Mouse (Mus musculus): ENCODE measurements at regions not wholly inside any gene's neighbourhood (a gene's known extent, or its start where the extent isn't known, plus 50 kb on each side); places are given as distances from the start of the nearest gene placed in this dataset.
"Not testable (repeated sequence)": the region's sequence is repeated elsewhere in the genome, so short reads cannot be mapped to it uniquely, and the experiment has no call there.

GRCm38 (mm10) chr6:3201507-3201906 lies 197.9 kb downstream of the Samd9l start:
- not testable (repeated sequence) for ATAC-seq (ENCODE audit: low FRiP score, low read depth); H3K9ac ChIP-seq; H3K9me3 ChIP-seq; H3K36me3 ChIP-seq; H3K4me2 ChIP-seq (replicated peaks); H3K27ac ChIP-seq; H3K4me1 ChIP-seq; H3K4me3 ChIP-seq; H3K27me3 ChIP-seq (replicated peaks)
- WGBS = 55% methylated on average over 12 of the region's 12 CpGs

- Histone ChIP-seq H3K27me3 (replicated peaks) (no peaks in the 10 kb centered on the region), H3K9ac (no peak overlapping the region), H3K27ac (no peak overlapping the region), H3K9me3 (0 out of 2 replicates have a peak, but pooled peaks cover 9% of the 10 kb centered on the region), H3K4me3 (no peak overlapping the region), H3K36me3 (no peaks in the 10 kb centered on the region), H3K4me2 (replicated peaks) (no peak overlapping the region), H3K4me1 (no peaks in the 10 kb centered on the region)
- 63% methylated on average over 33 of the region's 33 CpGs for WGBS
- ATAC-seq (ENCODE audit: low FRiP score, low read depth) = no peak
Measured at GRCm38 (mm10) chr6:3201107-3201506, 198.3 kb downstream of the Samd9l start.

DNA sequence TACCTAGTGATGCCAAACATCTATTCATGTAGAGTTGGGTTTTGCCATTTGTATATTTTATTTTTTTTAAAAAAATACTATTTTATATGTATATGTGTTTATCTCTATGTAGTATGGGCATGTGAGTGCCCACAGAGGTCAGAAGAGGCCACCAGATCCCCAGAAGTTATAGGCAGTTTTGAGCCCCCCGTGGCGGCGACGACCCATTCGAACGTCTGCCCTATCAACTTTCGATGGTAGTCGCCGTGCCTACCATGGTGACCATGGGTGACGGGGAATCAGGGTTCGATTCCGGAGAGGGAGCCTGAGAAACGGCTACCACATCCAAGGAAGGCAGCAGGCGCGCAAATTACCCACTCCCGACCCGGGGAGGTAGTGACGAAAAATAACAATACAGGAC lies 198.8 kb downstream of the Samd9l start:
- WGBS = 86% methylated on average over 18 of the region's 18 CpGs
- not testable (repeated sequence) for H3K27me3 ChIP-seq (replicated peaks); ATAC-seq (ENCODE audit: low FRiP score, low read depth); H3K9ac ChIP-seq; H3K4me2 ChIP-seq (replicated peaks); H3K4me1 ChIP-seq; H3K27ac ChIP-seq; H3K9me3 ChIP-seq; H3K4me3 ChIP-seq; H3K36me3 ChIP-seq

DNA sequence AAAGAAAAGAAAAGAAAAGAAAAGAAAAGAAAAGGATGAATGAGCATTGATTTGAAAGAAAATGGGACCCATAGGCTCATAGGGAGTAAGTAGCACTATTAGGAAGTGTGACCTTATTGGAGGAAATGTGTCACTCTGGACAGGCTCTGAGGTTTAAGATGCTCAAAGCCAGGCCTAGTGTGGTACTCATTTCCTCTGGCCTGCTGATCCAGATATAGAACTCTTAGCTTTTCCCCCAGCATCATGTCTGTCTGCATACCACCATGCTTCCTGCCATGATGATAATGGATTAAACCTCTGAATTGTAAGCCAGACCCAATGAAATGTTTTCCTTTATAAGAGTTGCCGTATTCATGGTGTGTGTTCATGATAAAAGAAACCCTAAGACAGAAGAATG lies 206.9 kb downstream of the Samd9l start:
- not testable (repeated sequence) for H3K27me3 ChIP-seq (replicated peaks)
- 55% methylated on average over 1 of the region's 1 CpGs for WGBS
- 0 out of 2 replicates have a peak, but pooled peaks have one; percentile 48 for ATAC-seq (ENCODE audit: low FRiP score, low read depth)

DNA sequence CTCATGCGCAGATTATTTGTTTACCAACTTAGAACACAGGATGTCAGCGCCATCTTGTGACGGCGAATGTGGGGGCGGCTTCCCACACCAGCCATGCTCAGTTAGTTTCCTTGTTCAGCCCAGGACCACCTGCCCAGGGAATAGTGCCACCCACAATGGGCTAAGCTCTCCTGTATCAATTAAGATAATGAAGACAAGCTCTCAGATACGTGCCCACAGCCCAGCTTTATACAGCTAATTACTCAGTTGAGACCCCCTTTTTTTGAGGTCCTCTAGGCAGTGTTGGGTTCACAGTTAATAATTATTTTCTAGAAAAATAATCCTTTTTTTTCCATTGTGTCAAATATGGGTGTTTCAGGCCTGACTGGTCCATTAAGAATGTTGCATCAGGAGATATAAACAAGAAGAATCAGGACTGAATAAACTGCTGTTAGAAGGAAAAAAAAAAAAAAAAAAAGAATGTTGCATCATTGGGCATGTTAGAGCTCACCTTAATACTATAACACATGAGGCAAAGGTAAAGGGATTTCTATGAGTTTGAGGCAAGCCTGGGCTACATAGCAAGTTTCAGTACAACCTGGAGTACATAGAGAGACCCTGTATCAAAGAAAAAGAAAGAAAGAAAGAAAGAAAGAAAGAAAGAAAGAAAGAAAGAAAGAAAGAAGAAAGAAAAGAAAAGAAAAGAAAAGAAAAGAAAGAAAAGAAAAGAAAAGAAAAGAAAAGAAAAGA lies 207.5 kb downstream of the Samd9l start:
- not testable (repeated sequence) for H3K36me3 ChIP-seq; H3K4me1 ChIP-seq; H3K27me3 ChIP-seq (replicated peaks); H3K9ac ChIP-seq; H3K9me3 ChIP-seq; H3K27ac ChIP-seq; H3K4me3 ChIP-seq; H3K4me2 ChIP-seq (replicated peaks)
- WGBS = 84% methylated on average over 6 of the region's 6 CpGs
- 0 out of 2 replicates have a peak, but pooled peaks have one; percentile 58 for ATAC-seq (ENCODE audit: low FRiP score, low read depth)

More for the DNA sequence above, 206.9 kb downstream of the Samd9l start:
- H3K36me3 ChIP-seq; H3K4me3 ChIP-seq; H3K4me1 ChIP-seq; H3K4me2 ChIP-seq (replicated peaks); H3K27ac ChIP-seq; H3K9ac ChIP-seq: not testable (repeated sequence)
- peaks cover 12% of the 10 kb centered on the region for H3K9me3 ChIP-seq

DNA sequence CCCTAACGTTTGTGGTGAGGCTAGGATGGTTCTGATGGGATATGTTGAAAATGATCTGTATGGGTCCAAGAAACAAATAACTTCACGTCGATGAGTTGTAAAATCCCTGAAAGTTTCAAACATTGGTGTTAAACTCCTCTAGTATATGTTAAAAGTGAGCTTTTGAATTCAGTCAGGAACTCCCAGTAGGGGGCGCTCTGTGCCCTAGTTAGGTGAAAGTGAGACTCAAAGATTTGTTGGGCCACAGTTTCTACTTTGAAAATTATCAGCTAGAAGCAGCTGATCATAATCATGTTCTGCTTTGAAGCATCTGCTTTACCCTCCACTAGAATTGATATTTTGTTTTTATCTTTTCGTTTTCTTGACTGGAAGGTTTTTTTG lies 215.6 kb downstream of the Samd9l start:
- H3K27me3 ChIP-seq (replicated peaks) = peaks cover 4% of the 10 kb centered on the region; the same call in 1 of the 2 replicates
- no peak overlapping the region for H3K4me3 ChIP-seq
- ATAC-seq (ENCODE audit: low FRiP score, low read depth) = no peak
- H3K4me1 ChIP-seq = no peaks in the 10 kb centered on the region
- no peak overlapping the region for H3K4me2 ChIP-seq (replicated peaks)
- H3K9ac ChIP-seq = no peak overlapping the region
- no peak overlapping the region for H3K27ac ChIP-seq
- H3K36me3 ChIP-seq = no peaks in the 10 kb centered on the region
- peaks cover 19% of the 10 kb centered on the region for H3K9me3 ChIP-seq
- 41% methylated on average over 5 of the region's 5 CpGs for WGBS

GRCm38 (mm10) chr6:3182889-3183818 lies 216.2 kb downstream of the Samd9l start:
- ATAC-seq (ENCODE audit: low FRiP score, low read depth) = peak; percentile 80
- Histone ChIP-seq H3K9ac (no peak overlapping the region), H3K4me1 (no peaks in the 10 kb centered on the region), H3K9me3 (peaks cover 19% of the 10 kb centered on the region), H3K4me2 (replicated peaks) (peak overlapping the region; percentile 29), H3K27me3 (replicated peaks) (peaks cover 4% of the 10 kb centered on the region; the same call in 1 of the 2 replicates), H3K36me3 (no peaks in the 10 kb centered on the region), H3K4me3 (peak overlapping the region; percentile 0; the same call in 1 of the 2 replicates), H3K27ac (no peak overlapping the region)
- WGBS = 45% methylated on average over 33 of the region's 33 CpGs

DNA sequence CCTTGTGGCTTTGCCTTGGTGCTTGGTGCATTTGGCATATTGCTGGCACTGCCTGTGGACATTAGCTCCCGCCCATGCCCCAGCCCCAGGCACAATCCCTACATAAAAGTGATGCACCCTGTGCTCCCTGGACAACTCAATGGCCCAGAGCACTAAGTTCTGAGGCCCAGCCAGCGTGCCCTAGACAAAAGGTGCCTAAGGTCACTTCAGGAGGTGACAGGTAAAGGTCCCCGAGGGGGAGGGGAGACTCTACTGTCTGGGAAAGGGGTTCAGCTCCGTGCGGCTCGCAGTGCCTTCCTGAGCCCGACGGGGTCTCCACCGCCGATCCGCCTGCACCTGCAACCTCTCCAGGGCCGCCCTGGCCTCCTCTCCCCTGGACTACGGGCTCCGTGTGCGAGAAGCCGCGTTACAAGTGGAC lies 216.9 kb downstream of the Samd9l start:
- peak overlapping the region; percentile 0; the same call in 1 of the 2 replicates for H3K4me3 ChIP-seq
- H3K9me3 ChIP-seq = peaks cover 19% of the 10 kb centered on the region
- H3K4me1 ChIP-seq; H3K27ac ChIP-seq; H3K36me3 ChIP-seq; H3K9ac ChIP-seq; H3K27me3 ChIP-seq (replicated peaks): not testable (repeated sequence)
- ATAC-seq (ENCODE audit: low FRiP score, low read depth) = peak; percentile 59
- WGBS = 39% methylated on average over 17 of the region's 17 CpGs
- H3K4me2 ChIP-seq (replicated peaks) = peak overlapping the region; percentile 29

DNA sequence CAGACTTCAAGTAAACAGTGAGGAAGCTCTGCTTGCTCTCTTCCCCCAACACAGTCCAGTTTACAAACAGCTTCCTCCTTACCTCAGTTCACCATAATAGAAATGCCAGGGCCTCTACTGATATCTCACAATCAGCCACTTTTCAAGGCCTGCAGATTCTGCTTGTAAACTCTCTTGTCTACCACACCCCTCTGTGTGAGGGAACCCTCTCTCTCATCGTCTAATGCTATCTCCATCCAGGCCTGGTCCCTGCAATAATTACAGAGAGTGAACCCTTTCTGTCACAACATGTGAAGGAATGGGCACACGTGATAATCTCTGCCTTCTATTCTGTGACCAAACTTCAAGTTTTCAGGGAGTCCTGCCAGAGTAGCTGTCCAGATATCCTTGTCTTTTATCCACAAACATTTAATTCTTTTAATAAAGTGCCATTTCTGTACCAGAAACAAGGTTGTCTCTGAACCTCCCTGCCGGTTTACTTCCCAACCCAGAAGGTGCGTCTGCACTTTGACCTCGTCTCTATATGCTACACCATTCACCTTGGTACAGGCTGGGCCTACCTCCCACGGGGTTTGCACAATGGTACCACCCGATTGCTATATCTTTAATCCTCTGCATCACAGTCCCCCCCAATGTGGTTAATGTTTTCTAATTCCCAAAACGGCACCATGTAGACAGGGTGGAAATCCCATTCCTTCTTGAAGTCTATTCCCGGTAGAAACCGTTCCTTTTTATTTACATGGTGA lies 219.6 kb downstream of the Samd9l start:
- peaks cover 19% of the 10 kb centered on the region for H3K9me3 ChIP-seq
- H3K27me3 ChIP-seq (replicated peaks); H3K9ac ChIP-seq; H3K4me2 ChIP-seq (replicated peaks); ATAC-seq (ENCODE audit: low FRiP score, low read depth); H3K4me3 ChIP-seq; H3K27ac ChIP-seq; H3K4me1 ChIP-seq; H3K36me3 ChIP-seq: not testable (repeated sequence)
- WGBS = 80% methylated on average over 8 of the region's 10 CpGs

DNA sequence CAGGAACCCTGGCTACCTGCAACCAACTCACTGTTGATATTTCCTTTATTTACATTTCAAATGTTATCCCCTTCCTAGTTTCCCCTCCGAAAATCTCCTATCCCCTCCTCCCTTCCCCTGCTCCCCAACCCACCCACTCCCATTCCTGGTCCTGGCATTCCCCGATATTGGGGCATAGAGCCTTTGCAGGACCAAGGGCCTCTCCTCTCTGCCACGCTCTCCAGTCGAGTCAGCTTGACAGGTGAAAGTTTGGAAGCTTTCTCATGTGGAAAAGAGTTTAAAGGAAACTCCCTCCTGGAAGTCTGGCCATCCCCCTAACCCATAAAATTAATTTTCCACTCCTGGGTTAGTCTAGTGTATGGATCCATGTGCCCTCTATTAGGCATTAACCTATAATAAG lies 229.9 kb downstream of the Samd9l start:
- not testable (repeated sequence) for H3K4me1 ChIP-seq; H3K27ac ChIP-seq; H3K27me3 ChIP-seq (replicated peaks); H3K36me3 ChIP-seq; H3K4me2 ChIP-seq (replicated peaks); ATAC-seq (ENCODE audit: low FRiP score, low read depth); H3K4me3 ChIP-seq; H3K9me3 ChIP-seq; H3K9ac ChIP-seq
- 83% methylated on average over 4 of the region's 4 CpGs for WGBS

DNA sequence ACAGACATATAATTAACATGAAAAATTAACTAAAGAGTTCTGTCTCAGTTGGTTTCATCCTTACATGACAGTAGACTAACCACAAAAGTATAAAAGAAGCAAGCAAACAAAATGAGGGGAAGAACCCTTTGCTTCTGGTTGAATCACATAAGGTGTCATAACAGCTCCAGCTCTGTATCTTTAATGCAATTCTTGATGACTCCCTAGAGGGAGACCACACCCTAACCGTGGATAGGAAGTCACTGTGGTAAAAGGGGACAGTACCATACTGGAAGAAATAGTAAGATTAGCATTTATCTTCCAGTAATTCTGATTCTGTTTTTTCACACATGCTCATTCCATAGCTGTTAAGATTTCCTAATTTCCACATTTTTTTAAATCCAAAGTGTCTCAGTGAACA lies 233.2 kb downstream of the Samd9l start:
- not testable (repeated sequence) for H3K4me2 ChIP-seq (replicated peaks); H3K4me3 ChIP-seq; H3K4me1 ChIP-seq; H3K9me3 ChIP-seq; ATAC-seq (ENCODE audit: low FRiP score, low read depth); H3K27ac ChIP-seq; H3K27me3 ChIP-seq (replicated peaks); H3K36me3 ChIP-seq; H3K9ac ChIP-seq
- 21% methylated on average over 1 of the region's 1 CpGs for WGBS

GRCm38 (mm10) chr6:3151901-3152300 lies 247.5 kb downstream of the Samd9l start:
- H3K27ac ChIP-seq; H3K27me3 ChIP-seq (replicated peaks); H3K9ac ChIP-seq; H3K9me3 ChIP-seq; ATAC-seq (ENCODE audit: low FRiP score, low read depth); H3K4me3 ChIP-seq; H3K4me1 ChIP-seq; H3K36me3 ChIP-seq; H3K4me2 ChIP-seq (replicated peaks): not testable (repeated sequence)
- WGBS = 39% methylated on average over 2 of the region's 2 CpGs

Measured in neural tube, embryonic 12.5 days (tissue).